Mouse (Mus musculus): Measurements from ENCODE around the gene Enho. TPM values are rescaled to one million over a fixed set of nuclear protein-coding genes. Genes with fewer than 3 reads are reported as not detected.

Gene Enho
- total and polyA plus RNA-seq, 2 experiments from 2014 or later = 4.0 to 12.7 TPM

DNA sequence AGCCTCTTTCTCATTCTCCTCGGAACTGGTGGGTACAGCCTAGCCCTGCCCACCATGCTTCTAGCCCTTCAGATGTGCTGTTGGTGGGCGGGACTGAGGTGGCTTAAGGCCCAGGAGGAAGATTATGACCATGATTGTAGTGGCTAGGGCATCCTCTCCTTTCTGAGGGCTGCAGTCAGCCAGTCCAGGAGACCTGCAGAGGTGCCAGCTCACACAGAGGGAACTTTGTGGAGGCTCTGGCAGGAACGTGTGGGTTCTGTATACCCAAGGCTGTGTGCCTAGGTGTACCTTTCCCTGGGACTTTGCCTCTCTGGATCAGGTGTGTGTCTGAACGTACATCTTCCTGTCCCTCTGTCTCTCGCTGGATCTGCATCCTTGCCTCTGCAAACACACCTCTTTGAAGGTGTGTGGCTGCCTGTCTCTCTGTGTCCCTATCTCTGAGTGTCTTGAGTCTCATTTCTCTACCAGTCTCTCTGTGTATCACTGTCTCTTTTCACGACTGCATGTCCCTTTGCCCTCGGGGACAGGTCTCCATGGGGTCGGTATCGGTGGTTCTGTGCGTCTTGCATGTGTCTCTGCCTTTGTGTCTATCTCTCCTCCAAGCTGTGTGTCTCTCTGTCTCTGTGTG lies 796 bp downstream of the Enho start:
- H3K36me3 ChIP-seq (replicated peaks; ENCODE audit: control insufficient read depth, insufficient read depth, low read length) = no peaks in the 10 kb centered on the region
- peak overlapping the region; percentile 92 for H3K4me2 ChIP-seq (ENCODE audit: low read depth, low read length)
- H3K9me3 ChIP-seq (replicated peaks; ENCODE audit: control insufficient read depth, low read length) = no peaks in the 10 kb centered on the region
- peaks cover 8% of the 10 kb centered on the region; the same call in 1 of the 2 replicates for H3K4me1 ChIP-seq (ENCODE audit: control insufficient read depth, insufficient read depth)
- ATAC-seq (ENCODE audit: insufficient read depth, low read depth) (no peak), DNase-seq (ENCODE audit: low spot score) (no peak)
- H3K27me3 ChIP-seq (ENCODE audit: control insufficient read depth, insufficient read depth, low read length) = peaks cover 19% of the 10 kb centered on the region; the same call in 1 of the 2 replicates
- peak overlapping the region; percentile 68 for H3K9ac ChIP-seq (replicated peaks; ENCODE audit: low read depth, low read length)
- TF ChIP-seq EP300 (IDR thresholded peaks at IDR 0.05; ENCODE audit: low read depth) = no peak
- no peak for TF ChIP-seq CTCF (IDR thresholded peaks at IDR 0.05; ENCODE audit: low read depth)
- peak overlapping the region; percentile 62 for H3K4me3 ChIP-seq (ENCODE audit: low read depth, low read length)
- H3K27ac ChIP-seq (ENCODE audit: low read depth) = peak overlapping the region; percentile 19; the same call in 1 of the 2 replicates
- 29% methylated on average over 10 of the region's 10 CpGs for WGBS

DNA sequence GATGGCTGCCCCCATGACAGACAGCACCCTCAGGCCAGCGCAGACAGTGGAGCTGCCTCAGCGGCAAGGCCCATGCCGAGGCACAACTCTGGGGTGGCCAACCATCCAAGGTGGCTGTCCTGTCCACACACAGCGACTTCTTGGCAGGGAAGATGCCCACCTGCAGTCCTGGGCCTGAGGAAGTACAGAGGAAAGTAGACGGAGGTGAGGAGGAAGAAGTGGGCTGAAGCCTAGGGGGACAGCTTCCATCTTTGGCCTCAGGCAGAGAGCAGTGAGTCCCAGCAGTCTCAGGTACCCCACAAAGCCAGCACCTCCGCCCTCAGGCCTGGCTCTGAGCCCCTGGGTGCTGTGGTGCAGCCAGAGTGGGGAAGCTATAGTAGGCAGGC lies 1.3 kb downstream of the Enho start:
- Histone ChIP-seq H3K9ac (replicated peaks; ENCODE audit: low read depth, low read length) (no peak overlapping the region), H3K27me3 (ENCODE audit: control insufficient read depth, insufficient read depth, low read length) (peaks cover 19% of the 10 kb centered on the region; the same call in 1 of the 2 replicates), H3K36me3 (replicated peaks; ENCODE audit: control insufficient read depth, insufficient read depth, low read length) (no peaks in the 10 kb centered on the region), H3K4me2 (ENCODE audit: low read depth, low read length) (no peak overlapping the region), H3K9me3 (replicated peaks; ENCODE audit: control insufficient read depth, low read length) (no peaks in the 10 kb centered on the region), H3K4me3 (ENCODE audit: low read depth, low read length) (no peak overlapping the region), H3K4me1 (ENCODE audit: control insufficient read depth, insufficient read depth) (peaks cover 8% of the 10 kb centered on the region; the same call in 1 of the 2 replicates), H3K27ac (ENCODE audit: low read depth) (no peak overlapping the region)
- TF ChIP-seq EP300 (IDR thresholded peaks at IDR 0.05; ENCODE audit: low read depth) = no peak
- TF ChIP-seq CTCF (IDR thresholded peaks at IDR 0.05; ENCODE audit: low read depth) = no peak
- 86% methylated on average over 6 of the region's 6 CpGs for WGBS
- ATAC-seq (ENCODE audit: insufficient read depth, low read depth) (no peak), DNase-seq (ENCODE audit: low spot score) (no peak)

DNA sequence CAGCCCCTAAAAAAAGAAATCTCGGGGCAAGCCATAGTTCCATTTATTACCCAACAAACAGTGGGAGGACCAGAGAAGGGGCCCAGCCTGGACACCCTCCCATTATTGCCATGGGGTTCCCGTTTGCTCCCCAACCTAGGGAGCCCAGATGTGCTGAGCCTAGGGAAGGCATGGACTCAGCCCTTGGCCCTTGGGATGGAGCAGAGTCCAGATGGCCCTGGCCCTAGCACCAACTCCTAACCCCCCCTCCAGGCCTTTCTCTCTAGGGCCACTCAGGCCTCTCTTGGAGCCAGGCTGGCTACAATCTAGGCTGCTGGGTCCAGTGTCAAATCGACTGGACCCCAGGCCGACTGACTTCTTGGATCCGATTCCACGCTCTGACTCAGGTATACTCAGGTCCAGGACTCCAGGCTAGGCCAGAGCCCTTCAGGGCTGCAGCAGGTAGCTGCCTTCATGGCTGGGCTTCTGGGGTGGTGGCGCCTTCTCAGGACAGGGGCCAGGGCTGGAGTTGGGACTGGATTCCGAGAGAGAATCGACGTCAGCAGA lies 1.9 kb downstream of the Enho start:
- peaks cover 8% of the 10 kb centered on the region; the same call in 1 of the 2 replicates for H3K4me1 ChIP-seq (ENCODE audit: control insufficient read depth, insufficient read depth)
- DNase-seq (ENCODE audit: low spot score) (no peak), ATAC-seq (ENCODE audit: insufficient read depth, low read depth) (no peak)
- H3K4me3 ChIP-seq (ENCODE audit: low read depth, low read length) = no peak overlapping the region
- H3K4me2 ChIP-seq (ENCODE audit: low read depth, low read length) = no peak overlapping the region
- whole genome bisulfite sequencing = 93% methylated on average over 10 of the region's 10 CpGs
- H3K36me3 ChIP-seq (replicated peaks; ENCODE audit: control insufficient read depth, insufficient read depth, low read length) = no peaks in the 10 kb centered on the region
- H3K9me3 ChIP-seq (replicated peaks; ENCODE audit: control insufficient read depth, low read length) = no peaks in the 10 kb centered on the region
- peaks cover 19% of the 10 kb centered on the region; the same call in 1 of the 2 replicates for H3K27me3 ChIP-seq (ENCODE audit: control insufficient read depth, insufficient read depth, low read length)
- no peak overlapping the region for H3K27ac ChIP-seq (ENCODE audit: low read depth)
- no peak for TF ChIP-seq EP300 (IDR thresholded peaks at IDR 0.05; ENCODE audit: low read depth)
- TF ChIP-seq CTCF (IDR thresholded peaks at IDR 0.05; ENCODE audit: low read depth) = no peak
- H3K9ac ChIP-seq (replicated peaks; ENCODE audit: low read depth, low read length) = no peak overlapping the region

DNA sequence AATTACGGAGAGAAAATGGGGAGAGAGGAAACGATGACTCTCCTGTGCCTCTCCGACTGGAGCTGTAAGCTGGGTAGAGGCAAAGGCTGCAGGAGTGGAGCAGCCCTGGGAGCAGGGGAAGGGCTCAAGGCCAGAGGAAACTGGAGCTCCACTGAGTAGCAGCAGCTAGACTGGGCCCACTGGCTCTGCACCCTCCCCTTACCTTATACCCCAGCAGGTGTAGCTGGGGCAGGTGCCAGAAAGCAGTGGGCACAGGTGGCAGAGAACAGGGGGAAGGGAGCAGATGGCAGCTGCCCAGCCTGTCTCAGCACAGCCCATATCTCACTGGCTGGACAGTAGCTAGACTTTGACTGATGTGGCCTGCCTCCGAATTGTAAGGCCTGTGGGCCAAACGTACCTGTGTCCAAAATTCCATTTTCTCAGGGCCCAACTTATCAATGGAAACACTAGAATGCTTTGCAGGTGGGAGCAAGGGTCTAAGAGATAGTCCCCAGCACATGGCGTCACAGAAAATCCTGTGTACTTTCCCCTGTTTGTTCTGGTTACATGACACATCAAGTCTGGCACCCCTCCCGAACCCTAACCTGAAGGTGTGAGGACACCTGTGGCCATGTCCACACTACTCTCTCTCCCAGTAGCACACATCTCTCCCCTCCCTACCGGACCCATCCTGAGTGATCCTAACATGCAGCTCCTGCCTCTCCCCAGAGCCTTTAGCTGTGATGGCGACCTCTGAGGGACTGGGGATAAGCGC lies 3.1 kb downstream of the Enho start:
- Histone ChIP-seq H3K27me3 (ENCODE audit: control insufficient read depth, insufficient read depth, low read length) (peaks cover 19% of the 10 kb centered on the region; the same call in 1 of the 2 replicates), H3K36me3 (replicated peaks; ENCODE audit: control insufficient read depth, insufficient read depth, low read length) (no peaks in the 10 kb centered on the region), H3K4me3 (ENCODE audit: low read depth, low read length) (no peak overlapping the region), H3K9ac (replicated peaks; ENCODE audit: low read depth, low read length) (no peak overlapping the region), H3K9me3 (replicated peaks; ENCODE audit: control insufficient read depth, low read length) (no peaks in the 10 kb centered on the region), H3K4me1 (ENCODE audit: control insufficient read depth, insufficient read depth) (peaks cover 10% of the 10 kb centered on the region; the same call in 1 of the 2 replicates), H3K4me2 (ENCODE audit: low read depth, low read length) (no peak overlapping the region), H3K27ac (ENCODE audit: low read depth) (no peak overlapping the region)
- DNase-seq (ENCODE audit: low spot score) (no peak), ATAC-seq (ENCODE audit: insufficient read depth, low read depth) (no peak)
- TF ChIP-seq CTCF (IDR thresholded peaks at IDR 0.05; ENCODE audit: low read depth) (no peak), EP300 (IDR thresholded peaks at IDR 0.05; ENCODE audit: low read depth) (no peak)
- WGBS = 76% methylated on average over 10 of the region's 10 CpGs

DNA sequence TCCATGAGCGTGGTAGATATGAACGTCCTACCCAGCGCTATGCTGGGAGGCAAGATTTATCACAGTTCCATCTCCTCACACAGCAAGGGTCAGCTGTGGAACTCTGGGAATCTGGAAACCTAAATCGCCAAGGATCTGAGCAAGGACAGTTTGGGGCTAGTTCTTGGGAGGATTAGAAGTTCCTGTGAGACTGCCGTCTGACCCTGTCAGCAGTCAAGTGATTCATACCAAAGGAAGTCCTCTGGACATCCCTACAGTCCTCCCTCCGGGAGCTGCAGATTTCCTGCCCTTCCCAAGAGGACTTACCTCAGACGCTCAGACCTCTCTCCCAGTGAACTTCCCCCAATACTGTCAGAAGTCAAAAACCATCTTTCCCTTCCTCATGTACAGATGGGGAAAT lies 3.8 kb downstream of the Enho start:
- H3K4me1 ChIP-seq (ENCODE audit: control insufficient read depth, insufficient read depth) = peaks cover 17% of the 10 kb centered on the region
- ATAC-seq (ENCODE audit: insufficient read depth, low read depth) (no peak), DNase-seq (ENCODE audit: low spot score) (no peak)
- peaks cover 19% of the 10 kb centered on the region; the same call in 1 of the 2 replicates for H3K27me3 ChIP-seq (ENCODE audit: control insufficient read depth, insufficient read depth, low read length)
- H3K4me3 ChIP-seq (ENCODE audit: low read depth, low read length) = no peak overlapping the region
- H3K27ac ChIP-seq (ENCODE audit: low read depth) = no peak overlapping the region
- no peaks in the 10 kb centered on the region for H3K36me3 ChIP-seq (replicated peaks; ENCODE audit: control insufficient read depth, insufficient read depth, low read length)
- WGBS = 30% methylated on average over 7 of the region's 7 CpGs
- H3K9me3 ChIP-seq (replicated peaks; ENCODE audit: control insufficient read depth, low read length) = no peaks in the 10 kb centered on the region
- no peak overlapping the region for H3K4me2 ChIP-seq (ENCODE audit: low read depth, low read length)
- no peak for TF ChIP-seq EP300 (IDR thresholded peaks at IDR 0.05; ENCODE audit: low read depth)
- no peak for TF ChIP-seq CTCF (IDR thresholded peaks at IDR 0.05; ENCODE audit: low read depth)
- no peak overlapping the region for H3K9ac ChIP-seq (replicated peaks; ENCODE audit: low read depth, low read length)
